Mouse (Mus musculus) hindbrain, embryonic 11.5 days (tissue): ENCODE measurements at regions not wholly inside any gene's neighbourhood (a gene's known extent, or its start where the extent isn't known, plus 50 kb on each side); places are given as distances from the start of the nearest gene placed in this dataset.

Experiments
- ATAC-seq: fragments of 200-750 bp; cut with Nextera tagmentation; 2 replicates; pipeline ENCODE4 v1.8.0; 2017; ENCODE audit warnings: mild to moderate bottlenecking, moderate TSS enrichment, moderate library complexity; ENCODE audit not compliant: low FRiP score
- DNase-seq: peaks from one replicate; pipeline ENCODE4 v3.0.0-alpha.2; 2015; ENCODE audit warnings: low spot score
- H3K27ac ChIP-seq: fragments of 300-500 bp; sonication (generic); 2 replicates; pipeline ENCODE4 v1.5.1; 2014; ENCODE audit warnings: mild to moderate bottlenecking, low read depth, low read length
- H3K27me3 ChIP-seq: fragments of 300-500 bp; sonication (generic); 2 replicates; pipeline ENCODE4 v1.6.1; 2014; ENCODE audit warnings: mild to moderate bottlenecking, low read length, moderate library complexity, mixed read lengths; ENCODE audit not compliant: control insufficient read depth, insufficient read depth
- H3K36me3 ChIP-seq: fragments of 300-500 bp; sonication (generic); 2 replicates; pipeline ENCODE4 v1.6.1; 2014; ENCODE audit warnings: mild to moderate bottlenecking, low read length, moderate library complexity, mixed read lengths; ENCODE audit not compliant: control insufficient read depth, insufficient read depth
- H3K4me1 ChIP-seq: fragments of 300-500 bp; sonication (generic); replicated peaks from 2 replicates; pipeline ENCODE4 v1.6.1; 2014; ENCODE audit warnings: low read length, mixed read lengths; ENCODE audit not compliant: control insufficient read depth, insufficient read depth
- H3K4me2 ChIP-seq: fragments of 300-500 bp; sonication (generic); replicated peaks from 2 replicates; pipeline ENCODE4 v1.6.1; 2014; ENCODE audit warnings: mild to moderate bottlenecking, low read depth, low read length
- H3K4me3 ChIP-seq: fragments of 300-500 bp; sonication (generic); 2 replicates; pipeline ENCODE4 v1.5.1; 2014; ENCODE audit warnings: low read depth, low read length
- H3K9ac ChIP-seq: fragments of 300-500 bp; sonication (generic); 2 replicates; pipeline ENCODE4 v1.6.1; 2014; ENCODE audit warnings: low read depth, low read length
- H3K9me3 ChIP-seq: fragments of 300-500 bp; sonication (generic); 2 replicates; pipeline ENCODE4 v1.6.1; 2016; ENCODE audit warnings: low read length; ENCODE audit not compliant: control insufficient read depth
- WGBS: fragments of 180-500 bp; shearing (Covaris S2); extraction: QIAGEN DNeasy Blood & Tissue Kit; methylation state at CpG from one replicate; pipeline ENCODE4 v1.1.7; 2014; 5-methylcytosine and 5-hydroxymethylcytosine counted together

DNA sequence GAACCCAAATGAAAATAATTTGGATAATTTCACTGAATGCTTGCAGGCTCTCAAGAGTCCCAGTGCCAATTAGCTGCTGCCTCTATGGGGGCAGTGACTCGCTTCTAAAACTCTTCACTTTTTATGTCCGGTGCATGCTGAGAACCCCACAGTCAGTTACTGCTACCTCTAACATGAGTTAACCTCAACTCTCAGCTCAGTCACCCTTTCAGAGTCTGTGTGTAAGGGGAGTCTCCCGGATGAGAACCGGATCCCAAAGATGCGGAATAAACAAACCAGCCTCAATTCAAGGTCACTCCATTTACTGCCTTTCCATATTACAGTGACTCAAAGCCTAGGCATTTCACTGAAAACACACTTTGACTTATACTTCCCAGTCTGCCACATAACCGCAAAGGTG lies 357.9 kb downstream of the Phf3 start:
- no peaks in the 10 kb centered on the region for H3K27me3 ChIP-seq
- no peaks in the 10 kb centered on the region for H3K9me3 ChIP-seq
- DNase-seq: no peak
- no peaks in the 10 kb centered on the region for H3K4me1 ChIP-seq
- no peaks in the 10 kb centered on the region for H3K36me3 ChIP-seq
- no peak overlapping the region for H3K9ac ChIP-seq
- H3K4me2 ChIP-seq: no peak overlapping the region
- 92% methylated on average over 6 of the region's 6 CpGs for WGBS
- ATAC-seq: no peak
- H3K27ac ChIP-seq: no peak overlapping the region
- no peak overlapping the region for H3K4me3 ChIP-seq

DNA sequence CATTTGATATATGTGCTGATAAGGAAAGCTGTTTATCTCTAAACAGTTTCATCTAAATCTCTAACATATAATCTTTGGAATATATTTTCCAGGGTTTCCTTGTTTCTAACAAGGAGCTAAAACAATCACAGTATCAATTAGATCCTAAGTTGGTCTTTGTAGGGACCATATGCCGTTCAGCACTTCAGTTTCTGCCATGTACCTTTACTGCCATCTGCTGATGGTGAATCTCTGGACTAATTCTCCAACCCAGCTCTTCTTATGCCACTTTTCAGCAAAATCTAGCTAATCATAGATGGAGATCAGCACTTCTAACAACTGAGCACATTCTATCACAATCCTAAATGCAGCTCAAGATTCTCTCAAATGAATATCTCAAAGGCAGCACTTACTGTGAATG lies 370.5 kb downstream of the Phf3 start:
- Histone ChIP-seq H3K4me3 (no peak overlapping the region), H3K27ac (no peak overlapping the region), H3K36me3 (no peaks in the 10 kb centered on the region), H3K4me1 (no peaks in the 10 kb centered on the region), H3K4me2 (no peak overlapping the region), H3K27me3 (no peaks in the 10 kb centered on the region), H3K9me3 (no peaks in the 10 kb centered on the region), H3K9ac (no peak overlapping the region)
- WGBS: 42% methylated on average over 1 of the region's 1 CpGs
- ATAC-seq: no peak
- DNase-seq: peak; percentile 38

DNA sequence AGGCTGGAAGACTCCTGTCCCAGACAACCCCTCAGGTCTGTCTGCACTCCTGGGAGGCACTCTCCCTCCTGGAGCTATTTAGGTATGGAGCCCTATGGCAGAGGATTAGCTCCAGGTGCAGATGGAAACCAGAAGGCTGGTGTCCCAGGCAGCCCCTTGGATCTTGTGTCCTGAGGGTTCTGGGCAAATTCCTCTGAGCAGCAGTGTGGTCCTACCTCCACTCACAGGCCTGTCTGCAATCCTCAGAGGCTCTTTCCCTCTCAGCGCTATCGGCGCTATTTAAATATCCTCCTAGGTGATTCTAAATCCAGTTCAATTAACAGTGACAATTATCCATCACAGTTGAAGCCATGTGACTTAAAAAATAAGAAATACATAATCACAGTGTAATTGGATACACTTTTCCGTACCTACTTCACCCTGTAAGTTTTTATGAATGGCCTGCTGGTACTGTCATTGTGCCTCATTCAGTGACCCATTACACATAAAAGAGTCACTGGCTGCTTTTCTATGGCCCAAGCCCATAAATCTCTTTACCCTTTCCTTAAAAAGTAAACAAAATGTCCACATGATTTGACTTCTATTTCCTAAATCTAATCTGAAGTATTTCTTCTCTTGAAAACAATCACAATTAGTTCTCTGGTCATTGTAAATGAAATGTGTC lies 413.3 kb downstream of the Phf3 start:
- H3K4me3 ChIP-seq: no peak overlapping the region

DNA sequence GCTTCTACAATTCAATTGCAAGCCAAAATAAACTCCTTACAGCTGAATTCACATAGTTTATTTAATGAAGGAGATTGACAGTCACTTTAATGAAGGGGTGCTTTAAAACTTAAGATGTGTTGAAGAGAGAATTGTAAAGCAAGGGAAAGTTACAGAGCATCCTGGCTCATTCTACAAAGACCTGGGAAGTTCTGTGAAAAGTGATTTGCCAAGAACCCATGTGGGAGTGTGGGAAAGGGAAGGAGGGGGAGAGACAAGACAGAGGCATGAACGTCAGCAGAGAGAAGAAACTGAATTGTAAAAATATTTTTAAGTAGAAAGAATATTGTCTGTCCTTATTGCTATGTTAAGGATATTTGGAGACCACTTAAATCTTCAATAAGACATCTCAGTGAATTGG lies 435.8 kb downstream of the Phf3 start:
- H3K4me3 ChIP-seq: no peak overlapping the region
- H3K9ac ChIP-seq: no peak overlapping the region
- WGBS: 45% methylated on average over 1 of the region's 1 CpGs
- H3K27me3 ChIP-seq: no peaks in the 10 kb centered on the region
- no peak overlapping the region for H3K4me2 ChIP-seq
- no peak overlapping the region for H3K27ac ChIP-seq
- ATAC-seq: no peak
- no peaks in the 10 kb centered on the region for H3K4me1 ChIP-seq
- H3K9me3 ChIP-seq: no peaks in the 10 kb centered on the region
- no peak for DNase-seq
- H3K36me3 ChIP-seq: no peaks in the 10 kb centered on the region

More for the DNA sequence above, 413.3 kb downstream of the Phf3 start:
- WGBS: 84% methylated on average over 4 of the region's 4 CpGs
- H3K9me3 ChIP-seq: no peaks in the 10 kb centered on the region
- no peaks in the 10 kb centered on the region for H3K4me1 ChIP-seq
- H3K4me2 ChIP-seq: no peak overlapping the region
- no peaks in the 10 kb centered on the region for H3K27me3 ChIP-seq
- no peaks in the 10 kb centered on the region for H3K36me3 ChIP-seq
- H3K9ac ChIP-seq: no peak overlapping the region
- H3K27ac ChIP-seq: no peak overlapping the region
- ATAC-seq: no peak
- no peak for DNase-seq

DNA sequence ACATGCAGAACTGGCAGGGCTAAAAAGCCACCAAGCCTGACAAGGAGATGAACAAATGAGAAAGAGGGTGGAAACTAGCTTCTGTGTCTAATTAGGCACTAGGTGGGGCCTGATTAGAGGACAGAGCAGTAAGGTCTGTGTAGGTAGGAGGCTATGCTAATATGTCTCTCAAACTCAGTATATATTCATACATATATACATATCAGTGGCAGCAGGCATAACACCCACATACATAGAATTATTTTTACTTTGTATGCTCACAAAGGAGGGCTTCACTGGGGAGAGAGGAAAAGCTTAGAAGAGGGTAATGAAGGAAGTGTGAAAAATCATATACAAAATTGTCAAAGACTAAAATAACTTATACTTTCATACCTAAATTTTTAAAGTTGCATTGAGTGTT lies 457.1 kb downstream of the Phf3 start:
- Histone ChIP-seq H3K4me2 (no peak overlapping the region), H3K4me3 (no peak overlapping the region), H3K27ac (no peak overlapping the region), H3K36me3 (no peaks in the 10 kb centered on the region), H3K9me3 (no peaks in the 10 kb centered on the region), H3K27me3 (no peaks in the 10 kb centered on the region), H3K9ac (no peak overlapping the region), H3K4me1 (no peaks in the 10 kb centered on the region)
- ATAC-seq (no peak), DNase-seq (no peak)

DNA sequence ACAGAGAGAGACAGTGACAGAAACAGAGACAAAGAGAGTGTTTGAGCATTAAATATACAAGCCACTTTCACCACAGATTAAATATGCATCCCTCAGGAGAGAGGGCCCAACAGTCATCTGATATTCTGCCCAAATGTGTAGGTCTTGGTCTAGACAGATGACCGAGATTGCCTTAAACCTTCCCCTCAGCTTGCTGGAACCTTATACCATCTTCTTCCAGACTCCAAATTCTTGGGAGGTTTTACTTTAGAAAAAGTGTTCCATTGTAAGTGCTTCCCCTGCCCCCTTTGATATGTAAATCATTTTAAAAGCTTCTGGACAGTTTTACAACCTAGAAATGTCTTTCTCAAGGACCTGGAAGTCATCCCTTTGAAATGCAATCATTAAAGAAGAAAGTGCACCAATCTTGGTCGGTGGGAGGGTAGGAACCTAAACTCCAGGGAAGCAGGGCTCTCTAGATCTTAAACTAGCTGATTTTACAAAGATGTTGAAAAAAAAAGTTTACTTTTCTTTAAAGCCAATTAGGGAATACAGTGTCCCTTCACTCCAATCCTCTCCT lies 458.8 kb downstream of the Phf3 start:
- H3K4me1 ChIP-seq: no peaks in the 10 kb centered on the region
- DNase-seq: no peak
- WGBS: 34% methylated on average over 2 of the region's 2 CpGs
- no peak for ATAC-seq
- no peak overlapping the region for H3K27ac ChIP-seq
- no peak overlapping the region for H3K4me3 ChIP-seq
- H3K9me3 ChIP-seq: no peaks in the 10 kb centered on the region
- no peaks in the 10 kb centered on the region for H3K36me3 ChIP-seq
- no peaks in the 10 kb centered on the region for H3K27me3 ChIP-seq
- no peak overlapping the region for H3K9ac ChIP-seq
- no peak overlapping the region for H3K4me2 ChIP-seq
